Mouse (Mus musculus): Measurements from ENCODE around the gene Lnx1.

DNA sequence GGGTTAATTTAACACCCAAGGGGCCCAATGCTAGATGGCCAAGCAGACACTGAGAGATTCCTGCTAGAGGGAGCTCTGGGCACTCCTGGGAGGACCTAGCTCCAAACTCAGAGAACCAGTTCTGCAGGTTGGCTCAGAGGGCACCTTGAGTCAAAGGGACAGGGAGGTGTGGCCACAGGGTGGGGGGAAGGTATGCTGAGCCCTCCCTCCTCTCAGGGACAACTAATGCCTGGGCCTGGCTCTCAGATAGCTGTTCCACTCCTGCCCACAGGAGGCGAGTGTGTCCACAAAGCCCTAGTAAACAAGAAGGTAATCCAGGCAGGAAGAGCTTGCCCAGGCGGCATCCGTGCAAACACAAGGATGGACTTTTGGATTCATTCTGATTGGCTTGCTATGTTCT is 35.6 kb upstream of the Lnx1 start:
- TF ChIP-seq CTCF (IDR thresholded peaks at IDR 0.05; ENCODE audit: borderline replicate concordance, insufficient read depth, low read depth, low read length) (no peak), POLR2A (IDR thresholded peaks at IDR 0.05; ENCODE audit: borderline replicate concordance, insufficient read depth, low read length) (no peak)

Measured in cerebellum, adult 2 months (tissue).